Mouse (Mus musculus) limb, embryonic 11.5 days (tissue): ENCODE data around the gene Il18rap. TPM values are rescaled to one million over a fixed set of nuclear protein-coding genes. Genes with fewer than 3 reads are reported as not detected.
A peak's percentile ranks its signal among the peaks of the same experiment; 100 is the strongest.

Experiments
- ATAC-seq: fragments of 200-750 bp; cut with Nextera tagmentation; 2 replicates; pipeline ENCODE4 v1.8.0; 2017; ENCODE audit warnings: low read depth; ENCODE audit not compliant: insufficient number of reproducible peaks, low FRiP score, low TSS enrichment
- DNase-seq: peaks from one replicate; pipeline ENCODE4 v3.0.0-alpha.2; 2015; ENCODE audit warnings: low spot score
- H3K27ac ChIP-seq: fragments of 300-500 bp; sonication (generic); replicated peaks from 2 replicates; pipeline ENCODE4 v1.5.1; 2014; ENCODE audit warnings: low read depth, mild to moderate bottlenecking, low read length
- H3K27me3 ChIP-seq: fragments of 300-500 bp; sonication (generic); 2 replicates; pipeline ENCODE4 v1.6.1; 2014; ENCODE audit warnings: mild to moderate bottlenecking, low read length, mixed read lengths; ENCODE audit not compliant: control insufficient read depth, insufficient read depth
- H3K36me3 ChIP-seq: fragments of 300-500 bp; sonication (generic); 2 replicates; pipeline ENCODE4 v1.6.1; 2014; ENCODE audit warnings: mild to moderate bottlenecking, low read length, moderate library complexity, mixed read lengths; ENCODE audit not compliant: control insufficient read depth, insufficient read depth
- H3K4me1 ChIP-seq: fragments of 300-500 bp; sonication (generic); 2 replicates; pipeline ENCODE4 v1.6.1; 2014; ENCODE audit warnings: low read length, mixed read lengths; ENCODE audit not compliant: control insufficient read depth, insufficient read depth
- H3K4me2 ChIP-seq: fragments of 300-500 bp; sonication (generic); 2 replicates; pipeline ENCODE4 v1.6.1; 2014; ENCODE audit warnings: low read depth, mild to moderate bottlenecking, moderate library complexity; ENCODE audit not compliant: severe bottlenecking
- H3K4me3 ChIP-seq: fragments of 300-500 bp; sonication (generic); 2 replicates; pipeline ENCODE4 v1.5.1; 2014; ENCODE audit warnings: low read depth, low read length
- H3K9ac ChIP-seq: fragments of 300-500 bp; sonication (generic); 2 replicates; pipeline ENCODE4 v1.6.1; 2014; ENCODE audit warnings: mild to moderate bottlenecking, low read length
- H3K9me3 ChIP-seq: fragments of 300-500 bp; sonication (generic); 2 replicates; pipeline ENCODE4 v1.6.1; 2016; ENCODE audit warnings: low read length; ENCODE audit not compliant: control insufficient read depth
- WGBS: fragments of 180-500 bp; shearing (Covaris S2); extraction: QIAGEN DNeasy Blood & Tissue Kit; methylation state at CpG from one replicate; pipeline ENCODE4 v1.1.7; 2014; 5-methylcytosine and 5-hydroxymethylcytosine counted together
- polyA plus RNA-seq: library from polyadenylated mRNA; unstranded; fragments of >200 nt; fragmentation: Nextera tagmentation; extraction: Ambion mirVana; gene quantifications from 2 replicates; pipeline ENCODE4 v1.2.1, GENCODE M21; 2014

Gene Il18rap
- polyA plus RNA-seq, 1 experiment from 2014 or later = 0.12 TPM

GRCm38 (mm10) chr1:40475697-40476096, 39.5 kb upstream of the Il18rap start:
- 71% methylated on average over 3 of the region's 3 CpGs for whole genome bisulfite sequencing
- Histone ChIP-seq H3K4me1 (no peaks in the 10 kb centered on the region), H3K36me3 (no peaks in the 10 kb centered on the region), H3K9ac (no peak overlapping the region), H3K4me3 (no peak overlapping the region), H3K9me3 (no peaks in the 10 kb centered on the region), H3K27me3 (no peaks in the 10 kb centered on the region), H3K4me2 (no peak overlapping the region), H3K27ac (no peak overlapping the region)
- ATAC-seq (no peak), DNase-seq (no peak)

GRCm38 (mm10) chr1:40476756-40477155, 38.4 kb upstream of the Il18rap start:
- DNase-seq = peak; percentile 14
- Histone ChIP-seq H3K4me1 (no peaks in the 10 kb centered on the region), H3K27me3 (no peaks in the 10 kb centered on the region), H3K4me2 (no peak overlapping the region), H3K36me3 (no peaks in the 10 kb centered on the region), H3K4me3 (no peak overlapping the region), H3K27ac (no peak overlapping the region), H3K9ac (no peak overlapping the region), H3K9me3 (no peaks in the 10 kb centered on the region)
- ATAC-seq = no peak
- 62% methylated on average over 4 of the region's 4 CpGs for WGBS

GRCm38 (mm10) chr1:40479505-40479923, 35.6 kb upstream of the Il18rap start:
- Histone ChIP-seq H3K4me3 (no peak overlapping the region), H3K27ac (no peak overlapping the region), H3K36me3 (no peaks in the 10 kb centered on the region), H3K4me2 (no peak overlapping the region), H3K27me3 (no peaks in the 10 kb centered on the region), H3K4me1 (no peaks in the 10 kb centered on the region), H3K9ac (no peak overlapping the region), H3K9me3 (no peaks in the 10 kb centered on the region)
- ATAC-seq (no peak), DNase-seq (no peak)
- WGBS = 81% methylated on average over 6 of the region's 6 CpGs

- WGBS = 90% methylated on average over 4 of the region's 4 CpGs
- Histone ChIP-seq H3K4me1 (no peaks in the 10 kb centered on the region), H3K4me2 (no peak overlapping the region), H3K27me3 (no peaks in the 10 kb centered on the region), H3K9me3 (no peaks in the 10 kb centered on the region), H3K27ac (no peak overlapping the region), H3K9ac (no peak overlapping the region), H3K4me3 (no peak overlapping the region), H3K36me3 (no peaks in the 10 kb centered on the region)
- ATAC-seq = no peak
- DNase-seq = no peak
Measured at GRCm38 (mm10) chr1:40494594-40494993, 20.6 kb upstream of the Il18rap start.

- WGBS = 75% methylated on average over 1 of the region's 1 CpGs
- H3K4me3 ChIP-seq = no peak overlapping the region
- ATAC-seq (no peak), DNase-seq (no peak)
- H3K4me2 ChIP-seq = no peak overlapping the region
- no peak overlapping the region for H3K9ac ChIP-seq
- no peaks in the 10 kb centered on the region; the same call in 1 of the 2 replicates for H3K4me1 ChIP-seq
- no peaks in the 10 kb centered on the region for H3K27me3 ChIP-seq
- H3K27ac ChIP-seq = no peak overlapping the region
- H3K9me3 ChIP-seq = no peaks in the 10 kb centered on the region
- H3K36me3 ChIP-seq = no peaks in the 10 kb centered on the region
Measured at GRCm38 (mm10) chr1:40499708-40500107, 15.5 kb upstream of the Il18rap start.

- H3K36me3 ChIP-seq = no peaks in the 10 kb centered on the region
- no peaks in the 10 kb centered on the region; the same call in 1 of the 2 replicates for H3K4me1 ChIP-seq
- H3K4me2 ChIP-seq = no peak overlapping the region
- H3K9ac ChIP-seq = no peak overlapping the region
- WGBS = 84% methylated on average over 4 of the region's 4 CpGs
- no peak overlapping the region for H3K27ac ChIP-seq
- ATAC-seq = no peak
- H3K27me3 ChIP-seq = no peaks in the 10 kb centered on the region
- H3K4me3 ChIP-seq = no peak overlapping the region
- DNase-seq = no peak
- H3K9me3 ChIP-seq = no peaks in the 10 kb centered on the region
Measured at GRCm38 (mm10) chr1:40501126-40501525, 14.0 kb upstream of the Il18rap start.

- Histone ChIP-seq H3K9me3 (no peaks in the 10 kb centered on the region), H3K36me3 (no peaks in the 10 kb centered on the region), H3K27me3 (no peaks in the 10 kb centered on the region), H3K9ac (no peak overlapping the region), H3K4me1 (no peaks in the 10 kb centered on the region; the same call in 1 of the 2 replicates), H3K4me3 (no peak overlapping the region), H3K27ac (no peak overlapping the region), H3K4me2 (no peak overlapping the region)
- 91% methylated on average over 11 of the region's 11 CpGs for WGBS
- ATAC-seq (no peak), DNase-seq (no peak)
Measured at GRCm38 (mm10) chr1:40501546-40502398, 13.4 kb upstream of the Il18rap start.

GRCm38 (mm10) chr1:40504548-40504947, 10.6 kb upstream of the Il18rap start:
- WGBS = 81% methylated on average over 5 of the region's 5 CpGs
- H3K9ac ChIP-seq = no peak overlapping the region
- no peak for ATAC-seq

More at GRCm38 (mm10) chr1:40504548-40504947, 10.6 kb upstream of the Il18rap start:
- Histone ChIP-seq H3K4me2 (no peak overlapping the region), H3K27me3 (no peaks in the 10 kb centered on the region), H3K4me3 (no peak overlapping the region), H3K27ac (no peak overlapping the region), H3K9me3 (no peaks in the 10 kb centered on the region), H3K36me3 (no peaks in the 10 kb centered on the region), H3K4me1 (no peaks in the 10 kb centered on the region; the same call in 1 of the 2 replicates)
- DNase-seq = no peak
